Mouse (Mus musculus): ENCODE measurements around the gene Oxgr1.

Oxgr1 gene

GRCm38 (mm10) chr14:120042187-120042820, at the start of gene Oxgr1:
Gene Oxgr1 (minus strand): TSS chr14:120042435.
- DNase-seq: peak; percentile 65

GRCm38 (mm10) chr14:120090401-120090800, 48.2 kb upstream of the Oxgr1 start:
- no peak for DNase-seq

- DNase-seq: no peak
Observed at GRCm38 (mm10) chr14:120089649-120090360, 47.6 kb upstream of the Oxgr1 start.

GRCm38 (mm10) chr14:120089006-120089648, 46.9 kb upstream of the Oxgr1 start:
- no peak for DNase-seq

GRCm38 (mm10) chr14:120084084-120084667, 41.9 kb upstream of the Oxgr1 start:
- no peak for DNase-seq

- no peak for DNase-seq
Observed at GRCm38 (mm10) chr14:120076192-120076591, 34.0 kb upstream of the Oxgr1 start.

- no peak for DNase-seq
Observed at GRCm38 (mm10) chr14:120075746-120076145, 33.5 kb upstream of the Oxgr1 start.

GRCm38 (mm10) chr14:120074231-120074630, 32.0 kb upstream of the Oxgr1 start:
- DNase-seq: no peak

GRCm38 (mm10) chr14:120061096-120061495, 18.9 kb upstream of the Oxgr1 start:
- no peak for DNase-seq

- DNase-seq: no peak
Observed at GRCm38 (mm10) chr14:120033454-120033853, 8.8 kb downstream of the Oxgr1 start.

- DNase-seq: no peak
Observed at GRCm38 (mm10) chr14:120019948-120020347, 22.3 kb downstream of the Oxgr1 start.

- no peak for DNase-seq
Observed at GRCm38 (mm10) chr14:120009969-120010872, 32.0 kb downstream of the Oxgr1 start.

- DNase-seq: no peak
Observed at GRCm38 (mm10) chr14:120005153-120005552, 37.1 kb downstream of the Oxgr1 start.

GRCm38 (mm10) chr14:120003661-120004060, 38.6 kb downstream of the Oxgr1 start:
- no peak for DNase-seq

- peak; percentile 55 for DNase-seq
Observed at GRCm38 (mm10) chr14:120002673-120003072, 39.6 kb downstream of the Oxgr1 start.

- DNase-seq: no peak
Observed at GRCm38 (mm10) chr14:119989651-119990050, 52.6 kb downstream of the Oxgr1 start.

GRCm38 (mm10) chr14:119988937-119989645, 53.1 kb downstream of the Oxgr1 start:
- DNase-seq: no peak

GRCm38 (mm10) chr14:119987257-119987656, 55.0 kb downstream of the Oxgr1 start:
- peak; percentile 33 for DNase-seq

- DNase-seq: no peak
Observed at GRCm38 (mm10) chr14:119986778-119987177, 55.5 kb downstream of the Oxgr1 start.

GRCm38 (mm10) chr14:119986351-119986750, 55.9 kb downstream of the Oxgr1 start:
- DNase-seq: peak; percentile 19

- DNase-seq: no peak
Observed at GRCm38 (mm10) chr14:119981314-119981713, 60.9 kb downstream of the Oxgr1 start.

- DNase-seq: no peak
Observed at GRCm38 (mm10) chr14:119980698-119981235, 61.5 kb downstream of the Oxgr1 start.
